Mouse (Mus musculus): ENCODE results near the gene Elf2. TPM values are rescaled to one million over a fixed set of nuclear protein-coding genes. Genes with fewer than 3 reads are reported as not detected.

The Elf2 gene
- polyA plus RNA-seq (2015; fragmentation: Nextera tagmentation; extraction: Ambion mirVana): 44.3 and 45.6 TPM in 2 replicates

DNA sequence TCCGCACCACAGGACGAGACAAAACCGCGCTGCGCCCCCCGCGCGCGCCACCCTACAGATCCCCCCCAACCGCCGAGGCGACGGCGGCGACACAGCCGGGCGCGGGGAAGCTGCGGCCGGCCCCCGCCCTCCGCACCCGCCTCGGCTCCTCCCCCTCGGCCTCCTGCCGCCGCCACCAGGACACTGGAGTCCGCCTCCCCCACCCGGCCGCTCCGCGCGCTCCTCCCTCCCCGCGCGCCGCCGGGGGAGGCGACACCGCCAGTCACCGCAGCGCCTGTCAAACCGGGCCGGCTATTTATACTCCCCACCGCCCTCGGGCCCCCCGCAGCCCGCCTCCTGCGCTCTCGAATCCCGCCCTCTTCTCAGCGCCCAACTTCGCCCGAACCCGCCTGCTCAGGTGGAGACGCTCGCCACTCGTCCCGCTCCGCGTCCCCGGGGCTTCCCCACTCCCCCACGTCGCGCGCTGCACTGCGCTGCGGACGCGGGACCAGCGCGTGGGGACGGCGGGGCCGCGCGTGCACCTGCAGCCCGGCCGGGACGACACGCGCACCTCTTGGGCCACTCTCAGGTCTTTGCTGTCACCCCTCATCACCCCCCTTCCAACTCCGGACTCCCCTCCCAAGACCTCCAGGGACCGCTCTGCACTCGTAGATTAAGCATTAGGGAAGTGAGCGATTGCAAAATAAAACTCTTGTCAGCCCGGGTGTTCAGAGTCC lies at the start of gene Elf2:
Gene Elf2, minus strand, starts transcription at position 112 of the 716 bp plus-strand sequence.

DNA sequence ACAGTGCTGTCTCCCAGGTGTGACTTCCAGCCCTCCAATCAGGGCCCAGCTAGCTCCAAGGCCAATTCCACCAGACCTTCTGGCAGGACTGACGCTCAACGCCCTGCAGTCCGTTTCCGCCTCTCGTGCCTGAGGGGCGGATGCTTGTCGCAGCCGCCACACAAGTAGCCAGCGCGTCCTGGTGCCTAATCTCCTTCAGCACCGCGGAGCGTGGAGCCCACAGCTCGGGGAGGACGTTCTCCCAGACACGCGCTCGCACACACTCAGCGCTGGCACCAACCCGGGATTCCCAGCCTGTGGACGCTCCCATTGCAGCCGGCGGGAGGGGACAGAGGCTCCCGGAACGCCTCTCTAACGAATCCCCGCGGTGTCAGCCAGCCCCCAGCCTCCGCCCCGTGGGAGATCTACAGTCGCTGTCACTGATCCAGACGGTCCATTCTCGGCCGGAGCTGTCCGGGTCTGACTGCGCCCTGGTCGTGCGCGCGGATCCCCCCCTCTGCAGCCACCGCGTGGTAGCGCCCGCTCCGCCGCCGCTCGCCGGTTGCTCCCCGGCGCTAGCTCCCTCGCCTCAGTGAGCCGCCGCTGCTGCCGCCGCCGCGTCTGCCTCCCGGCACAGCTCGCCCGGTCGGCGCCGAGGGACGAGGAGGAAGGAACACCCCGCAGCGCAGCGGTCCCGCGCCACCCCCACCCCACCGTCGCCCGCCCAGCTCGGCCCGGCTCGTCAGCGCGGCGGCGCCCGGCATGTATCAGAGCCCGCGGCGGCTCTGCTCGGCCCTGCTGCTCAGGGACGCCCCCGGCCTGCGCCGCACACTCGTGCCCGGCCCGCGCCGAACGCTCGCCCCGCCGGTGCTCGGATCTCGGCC lies 115.9 kb downstream of the Elf2 start, which contains the start of gene Noct:
Gene Noct, plus strand, starts transcription at position 85 of the 863 bp plus-strand sequence.

Small RNA genes within 50 kb of the gene (microRNA-seq; reads per million reads assigned to microRNA genes)
- not detected for gene Gm24282

Other genes starting within 250 kb of the Elf2 start
- 7.6 and 9.9 TPM in 2 replicates for gene Noct, start 116.2 kb downstream of the Elf2 start, polyA plus RNA-seq (2015; fragmentation: Nextera tagmentation; extraction: Ambion mirVana)
- 4.9 and 8.3 TPM in 2 replicates for gene Mgarp, start 56.1 kb upstream of the Elf2 start, polyA plus RNA-seq (2015; fragmentation: Nextera tagmentation; extraction: Ambion mirVana)
- 806 and 913 TPM in 2 replicates for gene Ndufc1, start 68.3 kb upstream of the Elf2 start, polyA plus RNA-seq (2015; fragmentation: Nextera tagmentation; extraction: Ambion mirVana)
- 17.8 and 27.2 TPM in 2 replicates for gene Naa15, start 74.5 kb upstream of the Elf2 start, polyA plus RNA-seq (2015; fragmentation: Nextera tagmentation; extraction: Ambion mirVana)
- 26.3 and 34.0 TPM in 2 replicates for gene Rab33b, start 143.3 kb upstream of the Elf2 start, polyA plus RNA-seq (2015; fragmentation: Nextera tagmentation; extraction: Ambion mirVana)
- 3.3 and 3.6 TPM in 2 replicates for gene Setd7, start 220.2 kb upstream of the Elf2 start, polyA plus RNA-seq (2015; fragmentation: Nextera tagmentation; extraction: Ambion mirVana)